In the genomic region with DNA sequence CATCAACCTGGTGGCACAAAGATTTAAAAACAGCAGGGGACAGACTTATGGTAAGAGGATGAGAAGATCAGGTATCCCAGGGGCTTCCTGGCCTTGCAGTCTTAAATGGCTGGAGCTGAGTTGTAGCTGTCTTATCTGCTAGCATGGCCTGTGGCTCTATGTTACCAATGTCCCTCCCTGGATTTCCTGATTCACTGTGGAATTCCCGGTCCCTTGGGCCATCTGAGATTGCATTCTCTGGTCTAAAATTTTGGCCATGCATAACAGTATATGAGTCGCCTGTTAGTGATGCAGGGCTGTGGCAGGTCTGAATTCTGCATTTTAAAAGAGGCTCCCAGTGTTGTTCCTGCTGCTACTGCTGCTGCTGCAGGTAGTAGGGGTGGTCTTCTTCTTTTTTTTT, we compare ENCODE assay signal across 22 mouse cellular contexts.
DNase-seq lines count a peak whose midpoint lies in the region.
"Had no signal": no experiment of that assay in that cellular context is flagged by ENCODE, and none has a peak within 500 bp of the region (broad histone marks: within the 10 kb centered on the region; RNA-seq: fewer than 3 reads in every experiment).

No protein-coding gene starts in this region.

- DNase-seq in heart, adult 11 months: peak; percentile 83
- DNase-seq in heart, embryonic 10.5 days (ENCODE audit: low spot score): no peak
- peak; percentile 82 for DNase-seq in 3T3-L1 (ENCODE audit: low read depth, low spot score)
- peak; percentile 60 for DNase-seq in NIH3T3 (ENCODE audit: low read depth)
- DNase-seq in cerebellum, adult 9-10 months: no peak
- DNase-seq in urinary bladder, postnatal 36 days (ENCODE audit: low spot score in 2 of 2): no peak
- DNase-seq: adrenal gland, adult 2 months; adrenal gland, postnatal 14 days; B cell, adult 2 months; cerebellum, adult 11 months; cerebellum, adult 2 months; cerebellum, postnatal 10 days; cerebellum, postnatal 36 days; embryo, embryonic 11 days; forebrain, postnatal 0 days; gastrocnemius, adult 2 months; gastrocnemius, postnatal 14 days; heart, adult 18-20 months; heart, postnatal 14 days; heart, postnatal 4 days had no signal

- no peaks in the 10 kb centered on the region for H3K27me3 ChIP-seq in heart, embryonic 10.5 days (ENCODE audit: insufficient read depth, poor library complexity, severe bottlenecking)
- H3K27me3 ChIP-seq: heart, embryonic 13.5 days; hindbrain, embryonic 15.5 days had no signal

- no peak overlapping the region for H3K27ac ChIP-seq in heart, embryonic 10.5 days
- H3K27ac ChIP-seq: gastrocnemius, adult 2 months; heart, embryonic 13.5 days; hindbrain, embryonic 15.5 days had no signal

- no peak overlapping the region for H3K4me3 ChIP-seq in heart, embryonic 10.5 days
- H3K4me3 ChIP-seq: gastrocnemius, adult 2 months; heart, embryonic 13.5 days; hindbrain, embryonic 15.5 days had no signal

- no peaks in the 10 kb centered on the region for H3K36me3 ChIP-seq in heart, embryonic 10.5 days
- H3K36me3 ChIP-seq: heart, embryonic 13.5 days; hindbrain, embryonic 15.5 days had no signal

- H3K9me3 ChIP-seq in heart, embryonic 10.5 days: no peaks in the 10 kb centered on the region
- H3K9me3 ChIP-seq: heart, embryonic 13.5 days; hindbrain, embryonic 15.5 days had no signal

- 58% methylated on average over 2 of the region's 2 CpGs for WGBS in heart, embryonic 10.5 days

- H3K4me1 ChIP-seq in heart, embryonic 10.5 days: no peaks in the 10 kb centered on the region
- H3K4me1 ChIP-seq: heart, embryonic 13.5 days; hindbrain, embryonic 15.5 days had no signal

Comparison
In these comparisons a context has a peak if more than half of its experiments do, and no peak if none do; other contexts are left out.
1. DNase-seq: peak in heart, adult 11 months (single experiment), 3T3-L1 (single experiment) and NIH3T3 (single experiment); none in heart, embryonic 10.5 days (single experiment), cerebellum, adult 9-10 months (single experiment) and urinary bladder, postnatal 36 days (0 of 2).